13 mouse cellular contexts compared by ENCODE assay signal in the genomic region with DNA sequence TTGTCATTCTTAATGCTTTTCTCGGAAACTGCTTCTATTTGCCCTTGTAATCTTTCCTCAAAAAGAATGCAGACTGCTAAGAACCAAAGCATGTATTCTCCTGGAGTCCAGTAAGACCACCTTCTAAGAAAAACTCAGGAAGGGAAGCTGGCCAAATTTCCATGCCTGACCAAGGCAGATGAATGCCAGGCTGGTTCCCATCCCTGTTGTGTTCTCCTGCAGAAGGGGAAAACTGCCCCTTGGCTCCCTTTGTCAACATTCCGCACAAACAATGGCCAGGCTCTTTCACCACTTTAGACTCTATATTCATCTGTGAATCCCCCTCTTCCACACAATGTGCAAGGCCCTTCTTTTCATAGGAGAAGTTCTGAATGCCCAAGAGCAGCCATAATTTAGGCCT. TPM values are rescaled to one million over a fixed set of nuclear protein-coding genes. Genes with fewer than 3 reads are reported as not detected.
DNase-seq lines count a peak whose midpoint lies in the region; ATAC-seq and TF ChIP-seq lines count a peak whose summit lies in the region.
"Had no signal": no experiment of that assay in that cellular context is flagged by ENCODE, and none has a peak within 500 bp of the region (broad histone marks: within the 10 kb centered on the region; RNA-seq: fewer than 3 reads in every experiment).

No protein-coding gene starts in this region.

- DNase-seq in cerebellum, postnatal 14 days: peak; percentile 40 to 57
- DNase-seq in cerebellum, postnatal 4 days (ENCODE audit: low spot score in 2 of 2): no peak
- DNase-seq in hindbrain, embryonic 10.5 days (ENCODE audit: low spot score): no peak
- DNase-seq in thymus, postnatal 4 days: no peak
- DNase-seq: adrenal gland, postnatal 14 days; kidney, adult 2 months; liver, embryonic 13.5 days had no signal

- 28% methylated on average over 2 of the region's 2 CpGs for WGBS in hindbrain, embryonic 10.5 days
- WGBS in hindbrain, embryonic 16.5 days: 20% methylated on average over 2 of the region's 2 CpGs
- 19% methylated on average over 2 of the region's 2 CpGs for WGBS in hindbrain, embryonic 13.5 days

- H3K27ac ChIP-seq in hindbrain, embryonic 10.5 days: peak overlapping the region; percentile 59
- no peak overlapping the region for H3K27ac ChIP-seq in hindbrain, embryonic 16.5 days (ENCODE audit: low read depth, low read length)
- 0 out of 2 replicates have a peak overlapping the region, but pooled peaks have one; percentile 12 for H3K27ac ChIP-seq in hindbrain, embryonic 13.5 days
- H3K27ac ChIP-seq: liver, embryonic 13.5 days had no signal

- H3K4me3 ChIP-seq in hindbrain, embryonic 10.5 days: peak overlapping the region; percentile 9; the same call in 1 of the 2 replicates
- no peak overlapping the region for H3K4me3 ChIP-seq in hindbrain, embryonic 16.5 days (ENCODE audit: low read length)
- peak overlapping the region; percentile 96 for H3K4me3 ChIP-seq in E14TG2a.4 (replicated peaks; ENCODE audit: low read length)
- no peak overlapping the region for H3K4me3 ChIP-seq in hindbrain, embryonic 13.5 days
- H3K4me3 ChIP-seq: liver, embryonic 13.5 days had no signal

- no peak overlapping the region for H3K4me2 ChIP-seq in hindbrain, embryonic 16.5 days (ENCODE audit: low read length)
- no peak overlapping the region for H3K4me2 ChIP-seq in hindbrain, embryonic 13.5 days
- H3K4me2 ChIP-seq: liver, embryonic 13.5 days had no signal

- H3K27me3 ChIP-seq in hindbrain, embryonic 10.5 days (ENCODE audit: insufficient read depth, poor library complexity, severe bottlenecking): no peaks in the 10 kb centered on the region
- H3K27me3 ChIP-seq in hindbrain, embryonic 16.5 days (replicated peaks; ENCODE audit: control insufficient read depth, insufficient read depth, low read length): no peaks in the 10 kb centered on the region
- H3K27me3 ChIP-seq in E14TG2a.4 (ENCODE audit: insufficient read depth, low read length): no peaks in the 10 kb centered on the region
- no peaks in the 10 kb centered on the region for H3K27me3 ChIP-seq in hindbrain, embryonic 13.5 days

- H3K4me1 ChIP-seq in hindbrain, embryonic 10.5 days (replicated peaks): peaks cover 79% of the 10 kb centered on the region
- peaks cover 42% of the 10 kb centered on the region for H3K4me1 ChIP-seq in hindbrain, embryonic 16.5 days (ENCODE audit: control insufficient read depth, insufficient read depth, low read depth, low read length)
- H3K4me1 ChIP-seq in E14TG2a.4 (replicated peaks; ENCODE audit: low read depth, low read length): peaks cover 67% of the 10 kb centered on the region
- H3K4me1 ChIP-seq in hindbrain, embryonic 13.5 days (replicated peaks): peaks cover 74% of the 10 kb centered on the region

- no peak overlapping the region for H3K9ac ChIP-seq in hindbrain, embryonic 16.5 days (ENCODE audit: low read depth, low read length)
- no peak overlapping the region for H3K9ac ChIP-seq in hindbrain, embryonic 13.5 days
- H3K9ac ChIP-seq: liver, embryonic 13.5 days had no signal

- no peak for TF ChIP-seq CTCF in E14TG2a.4 (conservative IDR thresholded peaks at IDR 0.05; ENCODE audit: low read length)

- H3K36me3 ChIP-seq in hindbrain, embryonic 10.5 days: peaks cover 3% of the 10 kb centered on the region; the same call in 1 of the 2 replicates
- H3K36me3 ChIP-seq in hindbrain, embryonic 16.5 days (ENCODE audit: control insufficient read depth, insufficient read depth, low read length): no peaks in the 10 kb centered on the region
- H3K36me3 ChIP-seq in E14TG2a.4 (ENCODE audit: insufficient read depth, low read length): peaks cover 49% of the 10 kb centered on the region
- no peaks in the 10 kb centered on the region for H3K36me3 ChIP-seq in hindbrain, embryonic 13.5 days
- H3K36me3 ChIP-seq: liver, embryonic 13.5 days had no signal

- no peaks in the 10 kb centered on the region for H3K9me3 ChIP-seq in hindbrain, embryonic 10.5 days
- no peaks in the 10 kb centered on the region for H3K9me3 ChIP-seq in hindbrain, embryonic 16.5 days (ENCODE audit: control insufficient read depth, low read length)
- H3K9me3 ChIP-seq in E14TG2a.4 (ENCODE audit: low read length): no peaks in the 10 kb centered on the region
- no peaks in the 10 kb centered on the region for H3K9me3 ChIP-seq in hindbrain, embryonic 13.5 days
- H3K9me3 ChIP-seq: liver, embryonic 13.5 days had no signal

- ATAC-seq in hindbrain, embryonic 16.5 days: no peak
- ATAC-seq in hindbrain, embryonic 13.5 days (ENCODE audit: low FRiP score): no peak
- ATAC-seq in monocyte, adult 5-6 weeks (replicated peaks; ENCODE audit: insufficient number of reproducible peaks, low FRiP score, low TSS enrichment, poor library complexity, severe bottlenecking): no peak

RNA-seq across cellular contexts. Expression of a gene that starts 5.3 kb away (rescaled TPM):
- 87.4 and 92.5 TPM in 2 replicates for polyA plus RNA-seq in hindbrain, embryonic 10.5 days (2016; fragmentation: Nextera tagmentation; extraction: Ambion mirVana)
- 24.1 and 27.7 TPM in 2 replicates for polyA plus RNA-seq in hindbrain, embryonic 16.5 days (2015; fragmentation: Nextera tagmentation; extraction: Ambion mirVana)
- polyA plus RNA-seq in hindbrain, embryonic 13.5 days (2015; fragmentation: Nextera tagmentation; extraction: Ambion mirVana): 26.3 and 33.9 TPM in 2 replicates
- total RNA-seq in monocyte, adult 5-6 weeks (2017): not detected in 3 replicates
- total RNA-seq: common myeloid progenitor, adult 5-6 weeks; megakaryocyte-erythroid progenitor cell, adult 5-6 weeks had no signal

RNA-seq across cellular contexts. Expression of a gene that starts 6.3 kb away (rescaled TPM):
- 119 and 123 TPM in 2 replicates for polyA plus RNA-seq in hindbrain, embryonic 10.5 days (2016; fragmentation: Nextera tagmentation; extraction: Ambion mirVana)
- 44.9 and 57.9 TPM in 2 replicates for polyA plus RNA-seq in hindbrain, embryonic 16.5 days (2015; fragmentation: Nextera tagmentation; extraction: Ambion mirVana)
- polyA plus RNA-seq in hindbrain, embryonic 13.5 days (2015; fragmentation: Nextera tagmentation; extraction: Ambion mirVana): 82.8 and 85.6 TPM in 2 replicates
- 34.8 to 40.1 TPM (median 35.2 TPM) in 3 replicates for total RNA-seq in monocyte, adult 5-6 weeks (2017)

Comparison
In these comparisons a context has a peak if more than half of its experiments do, and no peak if none do; other contexts are left out.
1. DNase-seq: peak in cerebellum, postnatal 14 days (2 of 2); none in cerebellum, postnatal 4 days (0 of 2), hindbrain, embryonic 10.5 days (single experiment) and thymus, postnatal 4 days (single experiment).
2. H3K4me3 ChIP-seq: peak in hindbrain, embryonic 10.5 days (single experiment) and E14TG2a.4 (single experiment); none in hindbrain, embryonic 16.5 days (single experiment) and hindbrain, embryonic 13.5 days (single experiment).